Mouse (Mus musculus) thymus, postnatal 14 days (tissue): ENCODE results near the gene Gm43517.

Experiments
- DNase-seq: peaks from one replicate; pipeline ENCODE4 v3.0.0; 2021

The Gm43517 gene

DNA sequence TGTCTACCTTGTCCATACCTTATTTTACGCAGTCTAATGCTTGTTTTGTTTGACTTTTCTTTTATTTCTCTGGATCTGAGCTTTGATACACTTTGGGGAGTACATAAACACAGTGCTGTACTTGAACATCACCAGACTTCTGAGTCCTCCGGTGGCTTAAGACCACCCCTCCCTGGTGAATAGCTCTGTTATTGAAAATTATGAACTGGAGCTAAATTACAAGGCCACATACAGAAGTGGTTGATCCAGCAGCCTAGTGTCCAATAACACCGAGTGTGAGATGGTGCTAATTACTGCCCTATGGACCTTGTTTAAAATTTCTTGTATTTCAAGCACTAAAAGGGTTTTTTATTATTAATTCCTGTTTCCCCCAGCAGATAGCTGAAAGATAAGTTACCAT, 33.0 kb downstream of the Gm43517 start:
- no peak for DNase-seq
